Mouse (Mus musculus) gastrocnemius, postnatal 4 days (tissue): ENCODE data around the gene Tbc1d16. TPM values are rescaled to one million over a fixed set of nuclear protein-coding genes. Genes with fewer than 3 reads are reported as not detected.

Source experiments
- DNase-seq, 2 experiments: peaks; one replicate each; pipeline ENCODE4 v3.0.0; 2021 to 2022; ENCODE audit warnings: low spot score in 2 of 2, mixed read lengths in 2 of 2
- total RNA-seq, 2 experiments: library from RNA; stranded (reverse); gene quantifications; 2 replicates each; pipeline ENCODE4 v1.2.3; 2021

Tbc1d16 gene
- total RNA-seq, 2 experiments from 2014 or later, result 23.3 to 23.6 TPM

- no peak for DNase-seq
Observed at GRCm38 (mm10) chr11:119151073-119151607, 77.2 kb downstream of the Tbc1d16 start.

GRCm38 (mm10) chr11:119150442-119150841 is 77.9 kb downstream of the Tbc1d16 start:
- DNase-seq, result no peak

GRCm38 (mm10) chr11:119148829-119149228 is 79.5 kb downstream of the Tbc1d16 start:
- DNase-seq, result no peak

- DNase-seq, result no peak
Observed at GRCm38 (mm10) chr11:119147153-119147552, 81.1 kb downstream of the Tbc1d16 start.

GRCm38 (mm10) chr11:119146140-119146539 is 82.2 kb downstream of the Tbc1d16 start:
- DNase-seq, result no peak

- DNase-seq, result no peak
Observed at GRCm38 (mm10) chr11:119144801-119145475, 83.4 kb downstream of the Tbc1d16 start.

GRCm38 (mm10) chr11:119143376-119144002 is 84.8 kb downstream of the Tbc1d16 start:
- no peak for DNase-seq

GRCm38 (mm10) chr11:119142615-119143014 is 85.7 kb downstream of the Tbc1d16 start:
- no peak for DNase-seq

- DNase-seq, result no peak
Observed at GRCm38 (mm10) chr11:119139026-119139425, 89.3 kb downstream of the Tbc1d16 start.

- no peak for DNase-seq
Observed at GRCm38 (mm10) chr11:119138205-119138604, 90.1 kb downstream of the Tbc1d16 start.

GRCm38 (mm10) chr11:119134586-119134985 is 93.7 kb downstream of the Tbc1d16 start:
- no peak for DNase-seq

- no peak for DNase-seq
Observed at GRCm38 (mm10) chr11:119133437-119134221, 94.7 kb downstream of the Tbc1d16 start.

GRCm38 (mm10) chr11:119132198-119133035 is 95.9 kb downstream of the Tbc1d16 start:
- no peak for DNase-seq

GRCm38 (mm10) chr11:119130081-119130765 is 98.1 kb downstream of the Tbc1d16 start:
- DNase-seq, result no peak

GRCm38 (mm10) chr11:119129281-119130058 is 98.8 kb downstream of the Tbc1d16 start:
- no peak for DNase-seq

- no peak for DNase-seq
Observed at GRCm38 (mm10) chr11:119128668-119129280, 99.5 kb downstream of the Tbc1d16 start.

- DNase-seq, result peak in 1 of 2 experiments; percentile 44
Observed at GRCm38 (mm10) chr11:119127686-119128473, 100.4 kb downstream of the Tbc1d16 start.

GRCm38 (mm10) chr11:119127147-119127546 is 101.2 kb downstream of the Tbc1d16 start:
- DNase-seq, result no peak
